Mouse (Mus musculus): ENCODE results near the gene Stxbp6. TPM values are rescaled to one million over a fixed set of nuclear protein-coding genes. Genes with fewer than 3 reads are reported as not detected.

Gene Stxbp6
- polyA plus RNA-seq, 1 experiment from 2014 or later = 17.4 TPM

GRCm38 (mm10) chr12:45075631-45076030, 1.1 kb upstream of the Stxbp6 start:
- peaks cover 12% of the 10 kb centered on the region; the same call in 1 of the 2 replicates for H3K4me1 ChIP-seq (ENCODE audit: control insufficient read depth, insufficient read depth, low read length)
- ATAC-seq = no peak
- H3K36me3 ChIP-seq (ENCODE audit: control insufficient read depth, insufficient read depth, low read length) = no peaks in the 10 kb centered on the region
- peak overlapping the region; percentile 97 for H3K4me2 ChIP-seq (ENCODE audit: low read depth, low read length)
- no peak overlapping the region for H3K9ac ChIP-seq (ENCODE audit: low read depth, low read length)
- 60% methylated on average over 11 of the region's 11 CpGs for WGBS
- no peak overlapping the region for H3K4me3 ChIP-seq (ENCODE audit: low read length)
- H3K9me3 ChIP-seq (ENCODE audit: control insufficient read depth, low read length) = no peaks in the 10 kb centered on the region
- no peak overlapping the region for H3K27ac ChIP-seq (ENCODE audit: low read length)
- H3K27me3 ChIP-seq (replicated peaks; ENCODE audit: control insufficient read depth, insufficient read depth, low read length) = no peaks in the 10 kb centered on the region

DNA sequence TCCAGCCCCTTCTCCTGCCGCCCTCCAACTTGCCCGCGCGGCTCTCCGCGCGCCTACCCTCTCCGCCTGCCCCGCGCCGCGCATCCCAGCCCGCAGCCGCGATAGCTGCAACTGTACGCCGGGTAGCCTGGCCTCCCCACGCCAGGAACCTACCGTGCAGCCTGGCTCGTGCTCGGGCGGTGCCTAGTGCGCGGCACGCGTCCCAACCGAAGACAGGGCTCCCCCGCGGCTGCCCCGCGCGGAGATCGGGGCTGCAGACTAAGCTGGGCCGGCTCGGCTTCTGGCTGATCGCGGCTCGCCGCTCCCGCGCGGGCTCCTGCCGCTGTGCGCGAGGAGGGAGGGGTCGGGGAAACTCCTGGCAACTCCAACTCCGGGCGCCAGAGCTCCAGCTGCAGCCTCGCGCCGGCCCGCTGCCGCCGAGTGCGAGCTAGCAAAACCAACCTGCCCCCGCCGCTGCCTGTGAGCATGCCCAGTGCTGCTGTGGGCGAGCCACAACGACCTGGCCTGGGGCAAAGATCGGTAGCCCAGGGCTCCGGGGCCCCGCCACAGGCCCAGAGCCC, 387 bp downstream of the Stxbp6 start:
- H3K4me3 ChIP-seq (ENCODE audit: low read length) = peak overlapping the region; percentile 79
- ATAC-seq = peak; percentile 81
- no peaks in the 10 kb centered on the region for H3K36me3 ChIP-seq (ENCODE audit: control insufficient read depth, insufficient read depth, low read length)
- under 1% methylated on average over 60 of the region's 62 CpGs for WGBS
- H3K27me3 ChIP-seq (replicated peaks; ENCODE audit: control insufficient read depth, insufficient read depth, low read length) = no peaks in the 10 kb centered on the region
- H3K9ac ChIP-seq (ENCODE audit: low read depth, low read length) = peak overlapping the region; percentile 89
- peak overlapping the region; percentile 85 for H3K27ac ChIP-seq (ENCODE audit: low read length)
- peaks cover 12% of the 10 kb centered on the region; the same call in 1 of the 2 replicates for H3K4me1 ChIP-seq (ENCODE audit: control insufficient read depth, insufficient read depth, low read length)
- H3K4me2 ChIP-seq (ENCODE audit: low read depth, low read length) = peak overlapping the region; percentile 97
- no peaks in the 10 kb centered on the region for H3K9me3 ChIP-seq (ENCODE audit: control insufficient read depth, low read length)

GRCm38 (mm10) chr12:45073331-45074041, 1.0 kb downstream of the Stxbp6 start:
- peaks cover 12% of the 10 kb centered on the region; the same call in 1 of the 2 replicates for H3K4me1 ChIP-seq (ENCODE audit: control insufficient read depth, insufficient read depth, low read length)
- peak overlapping the region; percentile 97 for H3K4me2 ChIP-seq (ENCODE audit: low read depth, low read length)
- no peaks in the 10 kb centered on the region for H3K9me3 ChIP-seq (ENCODE audit: control insufficient read depth, low read length)
- no peaks in the 10 kb centered on the region for H3K27me3 ChIP-seq (replicated peaks; ENCODE audit: control insufficient read depth, insufficient read depth, low read length)
- no peaks in the 10 kb centered on the region for H3K36me3 ChIP-seq (ENCODE audit: control insufficient read depth, insufficient read depth, low read length)
- WGBS = 1% methylated on average over 28 of the region's 28 CpGs
- ATAC-seq = no peak; the same call in 1 of the 2 replicates
- H3K4me3 ChIP-seq (ENCODE audit: low read length) = peak overlapping the region; percentile 79
- H3K9ac ChIP-seq (ENCODE audit: low read depth, low read length) = peak overlapping the region; percentile 89
- H3K27ac ChIP-seq (ENCODE audit: low read length) = peak overlapping the region; percentile 85

DNA sequence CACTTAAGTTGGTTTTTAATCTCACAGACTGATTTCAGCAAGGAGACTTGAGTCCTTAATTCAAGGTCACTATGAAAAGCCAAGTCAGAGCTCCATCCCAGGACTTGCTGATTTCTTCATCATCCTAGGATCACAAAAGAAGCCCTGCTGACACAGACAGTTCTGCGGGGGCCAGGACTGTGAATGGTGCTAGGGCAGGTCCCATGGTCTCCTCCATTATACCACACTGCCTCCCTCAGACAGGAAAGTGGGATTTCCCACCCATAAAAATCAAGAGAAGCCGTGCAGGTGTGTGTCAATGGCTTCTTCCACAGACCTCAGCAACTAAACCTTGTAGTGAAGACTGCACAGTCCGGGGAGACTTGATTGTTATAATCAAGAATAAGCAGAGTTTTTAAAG, 2.3 kb downstream of the Stxbp6 start:
- H3K9ac ChIP-seq (ENCODE audit: low read depth, low read length) = no peak overlapping the region
- peaks cover 16% of the 10 kb centered on the region; the same call in 1 of the 2 replicates for H3K4me1 ChIP-seq (ENCODE audit: control insufficient read depth, insufficient read depth, low read length)
- H3K27me3 ChIP-seq (replicated peaks; ENCODE audit: control insufficient read depth, insufficient read depth, low read length) = no peaks in the 10 kb centered on the region
- no peak overlapping the region for H3K4me3 ChIP-seq (ENCODE audit: low read length)
- no peak overlapping the region for H3K4me2 ChIP-seq (ENCODE audit: low read depth, low read length)
- H3K9me3 ChIP-seq (ENCODE audit: control insufficient read depth, low read length) = no peaks in the 10 kb centered on the region
- no peak overlapping the region for H3K27ac ChIP-seq (ENCODE audit: low read length)
- WGBS = 74% methylated on average over 3 of the region's 3 CpGs
- H3K36me3 ChIP-seq (ENCODE audit: control insufficient read depth, insufficient read depth, low read length) = no peaks in the 10 kb centered on the region
- no peak for ATAC-seq

DNA sequence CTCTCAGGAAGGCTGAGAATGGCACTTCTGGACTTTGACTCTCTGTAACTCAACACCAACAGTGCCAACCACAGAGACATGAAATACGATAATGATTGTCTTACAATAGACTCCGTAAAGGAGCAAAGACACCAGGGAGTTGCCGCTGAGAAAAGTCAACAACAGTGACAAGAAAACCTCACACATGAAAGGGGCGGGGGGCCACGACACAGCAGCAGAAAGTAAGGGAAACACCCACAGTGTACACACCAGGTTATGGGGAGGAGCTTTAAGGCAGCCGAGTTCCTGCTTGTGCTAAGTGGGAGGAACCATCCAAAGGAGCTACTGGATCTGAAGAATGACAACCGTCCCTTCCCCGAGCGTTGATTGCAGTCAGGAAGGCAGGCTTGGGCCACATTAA, 4.3 kb downstream of the Stxbp6 start:
- peak overlapping the region; percentile 25 for H3K4me2 ChIP-seq (ENCODE audit: low read depth, low read length)
- H3K4me3 ChIP-seq (ENCODE audit: low read length) = no peak overlapping the region
- no peaks in the 10 kb centered on the region for H3K36me3 ChIP-seq (ENCODE audit: control insufficient read depth, insufficient read depth, low read length)
- no peaks in the 10 kb centered on the region for H3K9me3 ChIP-seq (ENCODE audit: control insufficient read depth, low read length)
- no peaks in the 10 kb centered on the region for H3K27me3 ChIP-seq (replicated peaks; ENCODE audit: control insufficient read depth, insufficient read depth, low read length)
- peak; percentile 72 for ATAC-seq
- 36% methylated on average over 9 of the region's 9 CpGs for WGBS
- H3K9ac ChIP-seq (ENCODE audit: low read depth, low read length) = no peak overlapping the region
- no peak overlapping the region for H3K27ac ChIP-seq (ENCODE audit: low read length)
- H3K4me1 ChIP-seq (ENCODE audit: control insufficient read depth, insufficient read depth, low read length) = peaks cover 18% of the 10 kb centered on the region

DNA sequence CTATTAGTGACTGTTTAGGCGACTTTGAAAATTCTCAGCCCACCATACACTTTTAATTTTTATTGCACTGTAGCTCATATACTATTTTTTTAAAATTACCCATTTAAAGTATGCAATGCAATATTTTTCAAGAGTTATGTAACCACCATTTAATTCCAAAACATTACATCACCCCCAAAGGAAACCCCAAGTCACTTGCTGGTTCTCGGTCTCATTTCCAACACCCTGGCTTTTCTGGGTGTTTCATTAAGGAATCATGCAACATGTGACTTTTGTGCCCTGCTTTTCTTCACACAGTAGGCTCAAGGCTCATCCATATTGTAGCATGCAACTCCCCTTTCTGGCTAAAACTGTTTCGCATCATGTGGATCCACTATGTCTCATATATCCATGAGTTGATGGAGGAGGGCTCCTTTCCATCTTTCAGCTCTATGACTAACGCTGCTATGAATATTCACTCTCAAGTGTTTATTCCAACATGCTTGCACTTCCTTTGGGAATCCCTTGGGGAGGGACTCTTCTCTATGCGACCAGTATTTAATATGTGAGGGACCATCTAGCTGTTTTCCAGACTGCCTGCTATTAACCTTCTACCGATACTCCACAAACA, 6.3 kb downstream of the Stxbp6 start:
- no peak overlapping the region for H3K27ac ChIP-seq (ENCODE audit: low read length)
- no peak overlapping the region for H3K4me2 ChIP-seq (ENCODE audit: low read depth, low read length)
- H3K4me3 ChIP-seq (ENCODE audit: low read length) = no peak overlapping the region
- no peak overlapping the region for H3K9ac ChIP-seq (ENCODE audit: low read depth, low read length)
- no peaks in the 10 kb centered on the region for H3K9me3 ChIP-seq (ENCODE audit: control insufficient read depth, low read length)
- WGBS = 72% methylated on average over 6 of the region's 6 CpGs
- no peaks in the 10 kb centered on the region for H3K36me3 ChIP-seq (ENCODE audit: control insufficient read depth, insufficient read depth, low read length)
- peaks cover 14% of the 10 kb centered on the region for H3K4me1 ChIP-seq (ENCODE audit: control insufficient read depth, insufficient read depth, low read length)
- no peak for ATAC-seq
- H3K27me3 ChIP-seq (replicated peaks; ENCODE audit: control insufficient read depth, insufficient read depth, low read length) = no peaks in the 10 kb centered on the region

DNA sequence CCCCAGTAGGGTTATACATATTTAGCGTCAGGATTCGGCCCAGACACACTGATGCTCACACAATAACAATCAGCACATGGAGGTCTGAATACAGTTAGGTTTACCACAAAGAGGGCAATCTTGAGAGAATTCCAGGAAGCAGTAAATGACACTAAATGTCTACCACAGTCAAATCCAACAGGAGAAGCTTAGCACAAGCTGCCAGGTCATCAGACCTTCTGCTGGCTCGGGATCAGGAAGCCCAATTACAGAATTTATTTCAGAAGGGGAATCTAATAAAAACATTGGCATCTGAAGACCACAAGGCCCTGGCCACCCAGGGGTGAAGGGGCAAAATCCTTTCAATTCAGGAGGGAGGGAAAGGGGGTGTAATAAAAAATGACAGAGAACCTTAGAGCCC, 6.8 kb downstream of the Stxbp6 start:
- ATAC-seq = no peak
- no peak overlapping the region for H3K27ac ChIP-seq (ENCODE audit: low read length)
- H3K9ac ChIP-seq (ENCODE audit: low read depth, low read length) = no peak overlapping the region
- peaks cover 9% of the 10 kb centered on the region for H3K4me1 ChIP-seq (ENCODE audit: control insufficient read depth, insufficient read depth, low read length)
- no peaks in the 10 kb centered on the region for H3K27me3 ChIP-seq (replicated peaks; ENCODE audit: control insufficient read depth, insufficient read depth, low read length)
- H3K4me2 ChIP-seq (ENCODE audit: low read depth, low read length) = peak overlapping the region; percentile 6; the same call in 1 of the 2 replicates
- no peaks in the 10 kb centered on the region for H3K9me3 ChIP-seq (ENCODE audit: control insufficient read depth, low read length)
- H3K4me3 ChIP-seq (ENCODE audit: low read length) = no peak overlapping the region
- no peaks in the 10 kb centered on the region for H3K36me3 ChIP-seq (ENCODE audit: control insufficient read depth, insufficient read depth, low read length)
- 23% methylated on average over 3 of the region's 3 CpGs for WGBS

DNA sequence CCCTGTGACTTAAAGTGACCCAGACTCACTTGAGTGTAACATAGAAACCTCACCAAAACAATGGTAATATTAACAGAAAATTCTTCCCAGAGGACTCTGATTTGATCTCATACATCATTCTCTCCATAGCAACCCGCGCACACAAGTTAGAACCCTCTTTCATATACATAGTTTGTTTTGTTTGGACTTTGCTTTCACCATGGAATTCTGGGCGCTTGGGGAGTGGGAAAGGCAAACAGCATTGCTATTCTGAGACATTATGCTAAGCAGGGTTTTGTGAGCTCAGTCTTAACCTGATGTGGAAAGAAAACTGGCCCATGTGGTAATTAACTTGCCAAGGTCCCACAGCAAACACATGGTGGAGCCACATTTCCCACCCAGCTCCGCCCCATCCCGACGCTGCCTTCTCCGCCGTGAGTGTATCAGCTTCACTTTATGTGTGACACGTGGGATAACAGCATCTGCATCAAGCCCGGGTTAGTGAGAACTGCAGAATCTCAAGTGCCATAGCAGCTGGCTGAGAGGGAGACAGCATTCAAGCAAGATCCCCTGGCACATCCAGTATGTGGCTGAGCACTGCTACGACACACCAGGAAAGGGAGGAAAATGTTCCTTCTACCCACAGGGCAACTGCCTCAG, 7.3 kb downstream of the Stxbp6 start:
- peaks cover 9% of the 10 kb centered on the region; the same call in 1 of the 2 replicates for H3K4me1 ChIP-seq (ENCODE audit: control insufficient read depth, insufficient read depth, low read length)
- H3K9ac ChIP-seq (ENCODE audit: low read depth, low read length) = no peak overlapping the region
- WGBS = 16% methylated on average over 11 of the region's 11 CpGs

GRCm38 (mm10) chr12:45063606-45064005, 10.9 kb downstream of the Stxbp6 start:
- H3K36me3 ChIP-seq (ENCODE audit: control insufficient read depth, insufficient read depth, low read length) = no peaks in the 10 kb centered on the region
- 79% methylated on average over 5 of the region's 5 CpGs for WGBS

More for the DNA sequence above, 7.3 kb downstream of the Stxbp6 start:
- Histone ChIP-seq H3K36me3 (ENCODE audit: control insufficient read depth, insufficient read depth, low read length) (no peaks in the 10 kb centered on the region), H3K4me3 (ENCODE audit: low read length) (no peak overlapping the region), H3K27me3 (replicated peaks; ENCODE audit: control insufficient read depth, insufficient read depth, low read length) (no peaks in the 10 kb centered on the region), H3K4me2 (ENCODE audit: low read depth, low read length) (peak overlapping the region; percentile 6), H3K27ac (ENCODE audit: low read length) (no peak overlapping the region), H3K9me3 (ENCODE audit: control insufficient read depth, low read length) (no peaks in the 10 kb centered on the region)
- ATAC-seq = peak; percentile 19

More at GRCm38 (mm10) chr12:45063606-45064005, 10.9 kb downstream of the Stxbp6 start:
- no peaks in the 10 kb centered on the region for H3K9me3 ChIP-seq (ENCODE audit: control insufficient read depth, low read length)
- H3K27me3 ChIP-seq (replicated peaks; ENCODE audit: control insufficient read depth, insufficient read depth, low read length) = no peaks in the 10 kb centered on the region
- H3K9ac ChIP-seq (ENCODE audit: low read depth, low read length) = no peak overlapping the region
- H3K4me3 ChIP-seq (ENCODE audit: low read length) = no peak overlapping the region
- no peak overlapping the region for H3K27ac ChIP-seq (ENCODE audit: low read length)
- no peak for ATAC-seq
- H3K4me2 ChIP-seq (ENCODE audit: low read depth, low read length) = no peak overlapping the region
- peaks cover 14% of the 10 kb centered on the region for H3K4me1 ChIP-seq (ENCODE audit: control insufficient read depth, insufficient read depth, low read length)
